Mouse (Mus musculus): ENCODE measurements around the gene Cab39l. TPM values are rescaled to one million over a fixed set of nuclear protein-coding genes. Genes with fewer than 3 reads are reported as not detected.

Gene Cab39l
- total and polyA plus RNA-seq, 3 experiments: 19.9 to 49.2 (median 33.1) TPM

DNA sequence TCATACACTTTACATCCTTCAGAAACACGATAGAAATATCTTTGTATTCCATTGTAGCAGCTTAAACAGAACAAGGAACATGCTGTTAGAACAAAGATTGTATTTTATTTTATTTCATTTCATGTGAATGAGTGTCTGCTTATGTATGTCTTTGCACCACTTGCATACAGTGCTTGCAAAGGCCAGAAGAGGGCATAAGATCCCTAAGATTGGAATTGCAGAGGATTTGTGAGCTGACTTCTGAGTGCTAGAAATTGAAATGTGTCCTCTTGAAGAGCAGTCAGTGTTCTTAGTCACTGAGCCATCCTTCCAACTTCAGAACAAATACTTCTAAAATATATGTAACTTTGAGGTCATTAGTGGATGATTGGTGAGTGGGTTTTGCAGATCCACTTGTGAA is 27.0 kb downstream of the Cab39l start:
- Histone ChIP-seq H3K4me3 (replicated peaks in 1 of 3; ENCODE audit: low read depth in 2 of 3, low read length in 2 of 3, poor library complexity in 1 of 3) (no peak overlapping the region), H3K4me1 (ENCODE audit: control insufficient read depth in 1 of 2, insufficient read depth in 2 of 2) (peaks cover 0 to 17% of the 10 kb centered on the region in 2 experiments; a peak in 2 of 4 replicates), H3K27me3 (replicated peaks) (no peaks in the 10 kb centered on the region), H3K79me2 (replicated peaks; ENCODE audit: control insufficient read depth, extremely low read depth, insufficient read depth, poor library complexity, severe bottlenecking) (no peaks in the 10 kb centered on the region), H3K27ac (ENCODE audit: insufficient read depth, low read depth) (no peak overlapping the region), H3K9me3 (replicated peaks; ENCODE audit: low read length) (no peaks in the 10 kb centered on the region), H3K4me2 (ENCODE audit: insufficient read depth, low read depth, poor library complexity, severe bottlenecking) (no peak overlapping the region), H3K36me3 (replicated peaks in 1 of 2; ENCODE audit: control insufficient read depth in 1 of 2, insufficient read depth in 1 of 2, low read length in 1 of 2) (peaks cover 2 to 39% of the 10 kb centered on the region in 2 experiments), H3K9ac (ENCODE audit: insufficient read depth, low read depth) (no peak overlapping the region)
- TF ChIP-seq RAD21 (IDR thresholded peaks at IDR 0.05; ENCODE audit: low read depth, low read length): peak; percentile 63
- no peak for TF ChIP-seq MAZ (IDR thresholded peaks at IDR 0.05; ENCODE audit: low read depth, low read length)
- no peak for TF ChIP-seq NELFE (IDR thresholded peaks at IDR 0.05; ENCODE audit: low read depth, low read length)
- TF ChIP-seq CTCF (conservative IDR thresholded peaks at IDR 0.05 in 1 of 2, IDR thresholded peaks at IDR 0.05 in 1 of 2; ENCODE audit: low read depth in 2 of 2, low read length in 2 of 2): peak in 1 of 2 experiments; percentile 65; a peak in 2 of 4 replicates
- no peak for TF ChIP-seq CHD1 (IDR thresholded peaks at IDR 0.05; ENCODE audit: low read depth, low read length)
- TF ChIP-seq SMC3 (IDR thresholded peaks at IDR 0.05; ENCODE audit: low read depth, low read length): peak; percentile 67
- dilution Hi-C loops (cut with MboI; ENCODE audit: extremely low pct_ligation_motif_present, extremely low pct_unique_long_range_greater_than_20kb, low sequenced_read_pairs): no loop called here
- in situ Hi-C loops (cut with MboI; ENCODE audit: low pct_ligation_motif_present, low pct_unique_long_range_greater_than_20kb, low sequenced_read_pairs): loop anchor here (10.0 kb wide), 2 partner anchors 87 to 137 kb away; no protein-coding TSS in a partner anchor
- peak; percentile 39 for DNase-seq (ENCODE audit: extremely low read depth)

GRCm38 (mm10) chr14:59470781-59471180 is 30.0 kb downstream of the Cab39l start:
- in situ Hi-C loops (cut with MboI; ENCODE audit: low pct_ligation_motif_present, low pct_unique_long_range_greater_than_20kb, low sequenced_read_pairs) (no loop called here), dilution Hi-C loops (cut with MboI; ENCODE audit: extremely low pct_ligation_motif_present, extremely low pct_unique_long_range_greater_than_20kb, low sequenced_read_pairs) (no loop called here)
- Histone ChIP-seq H3K4me3 (replicated peaks in 1 of 3; ENCODE audit: low read depth in 2 of 3, low read length in 2 of 3, poor library complexity in 1 of 3) (no peak overlapping the region), H3K4me1 (ENCODE audit: control insufficient read depth in 1 of 2, insufficient read depth in 2 of 2) (peaks cover 0 to 14% of the 10 kb centered on the region in 2 experiments; a peak in 2 of 4 replicates), H3K4me2 (ENCODE audit: insufficient read depth, low read depth, poor library complexity, severe bottlenecking) (no peak overlapping the region), H3K27me3 (replicated peaks) (no peaks in the 10 kb centered on the region), H3K9me3 (replicated peaks; ENCODE audit: low read length) (no peaks in the 10 kb centered on the region), H3K9ac (ENCODE audit: insufficient read depth, low read depth) (no peak overlapping the region), H3K36me3 (replicated peaks in 1 of 2; ENCODE audit: control insufficient read depth in 1 of 2, insufficient read depth in 1 of 2, low read length in 1 of 2) (peaks cover 0 to 29% of the 10 kb centered on the region in 2 experiments), H3K27ac (ENCODE audit: insufficient read depth, low read depth) (no peak overlapping the region), H3K79me2 (replicated peaks; ENCODE audit: control insufficient read depth, extremely low read depth, insufficient read depth, poor library complexity, severe bottlenecking) (no peaks in the 10 kb centered on the region)
- no peak for TF ChIP-seq POLR2AphosphoS2 (IDR thresholded peaks at IDR 0.05; ENCODE audit: low read depth, low read length)
- no peak for TF ChIP-seq RCOR1 (conservative IDR thresholded peaks at IDR 0.05; ENCODE audit: low read depth, low read length)
- TF ChIP-seq CHD2 (IDR thresholded peaks at IDR 0.05; ENCODE audit: low read length): no peak
- TF ChIP-seq ZMIZ1 (IDR thresholded peaks at IDR 0.05; ENCODE audit: low read depth, low read length): no peak
- no peak for TF ChIP-seq ZKSCAN1 (IDR thresholded peaks at IDR 0.05; ENCODE audit: borderline replicate concordance, low read depth, low read length)
- no peak for TF ChIP-seq NELFE (IDR thresholded peaks at IDR 0.05; ENCODE audit: low read depth, low read length)
- TF ChIP-seq TBP (conservative IDR thresholded peaks at IDR 0.05; ENCODE audit: low read depth, low read length): no peak
- no peak for DNase-seq (ENCODE audit: extremely low read depth)

GRCm38 (mm10) chr14:59478699-59479098 is 37.9 kb downstream of the Cab39l start:
- Histone ChIP-seq H3K9me3 (replicated peaks; ENCODE audit: low read length) (no peaks in the 10 kb centered on the region), H3K4me3 (replicated peaks in 1 of 3; ENCODE audit: low read depth in 2 of 3, low read length in 2 of 3, poor library complexity in 1 of 3) (no peak overlapping the region), H3K9ac (ENCODE audit: insufficient read depth, low read depth) (no peak overlapping the region), H3K79me2 (replicated peaks; ENCODE audit: control insufficient read depth, extremely low read depth, insufficient read depth, poor library complexity, severe bottlenecking) (no peaks in the 10 kb centered on the region), H3K27ac (ENCODE audit: insufficient read depth, low read depth) (no peak overlapping the region), H3K4me1 (ENCODE audit: control insufficient read depth in 1 of 2, insufficient read depth in 2 of 2) (peaks cover 0 to 6% of the 10 kb centered on the region in 2 experiments; a peak in 1 of 4 replicates), H3K4me2 (ENCODE audit: insufficient read depth, low read depth, poor library complexity, severe bottlenecking) (no peak overlapping the region), H3K27me3 (replicated peaks) (no peaks in the 10 kb centered on the region), H3K36me3 (replicated peaks in 1 of 2; ENCODE audit: control insufficient read depth in 1 of 2, insufficient read depth in 1 of 2, low read length in 1 of 2) (peaks cover 0 to 14% of the 10 kb centered on the region in 2 experiments)
- DNase-seq (ENCODE audit: extremely low read depth): no peak
- no peak for TF ChIP-seq MYC (IDR thresholded peaks at IDR 0.05; ENCODE audit: low read depth, low read length)
- no peak for TF ChIP-seq ELF1 (IDR thresholded peaks at IDR 0.05; ENCODE audit: low read depth, low read length)
- TF ChIP-seq TCF12 (IDR thresholded peaks at IDR 0.05; ENCODE audit: low read depth, low read length): no peak
- TF ChIP-seq ETS1 (conservative IDR thresholded peaks at IDR 0.05; ENCODE audit: low read depth, low read length): no peak
- no peak for TF ChIP-seq MAX (IDR thresholded peaks at IDR 0.05; ENCODE audit: low read length)
- TF ChIP-seq USF2 (conservative IDR thresholded peaks at IDR 0.05; ENCODE audit: low read depth, low read length): no peak
- TF ChIP-seq CHD1 (IDR thresholded peaks at IDR 0.05; ENCODE audit: low read depth, low read length): no peak
- no peak for TF ChIP-seq JUN (IDR thresholded peaks at IDR 0.05; ENCODE audit: insufficient read depth, low read depth, low read length)
- TF ChIP-seq MAZ (IDR thresholded peaks at IDR 0.05; ENCODE audit: low read depth, low read length): no peak
- TF ChIP-seq NRF1 (IDR thresholded peaks at IDR 0.05; ENCODE audit: low read depth, low read length): no peak
- TF ChIP-seq SMC3 (IDR thresholded peaks at IDR 0.05; ENCODE audit: low read depth, low read length): no peak
- TF ChIP-seq MAFK (IDR thresholded peaks at IDR 0.05; ENCODE audit: insufficient replicate concordance, low read length): no peak
- TF ChIP-seq TBP (conservative IDR thresholded peaks at IDR 0.05; ENCODE audit: low read depth, low read length): no peak
- no peak for TF ChIP-seq KAT2A (IDR thresholded peaks at IDR 0.05; ENCODE audit: insufficient replicate concordance, low read length)
- no peak for TF ChIP-seq EP300 (IDR thresholded peaks at IDR 0.05; ENCODE audit: low read length)
- no peak for TF ChIP-seq IRF4 (IDR thresholded peaks at IDR 0.05; ENCODE audit: low read depth, low read length)
- TF ChIP-seq UBTF (IDR thresholded peaks at IDR 0.05; ENCODE audit: low read depth, low read length): no peak
- in situ Hi-C loops (cut with MboI; ENCODE audit: low pct_ligation_motif_present, low pct_unique_long_range_greater_than_20kb, low sequenced_read_pairs) (no loop called here), dilution Hi-C loops (cut with MboI; ENCODE audit: extremely low pct_ligation_motif_present, extremely low pct_unique_long_range_greater_than_20kb, low sequenced_read_pairs) (no loop called here)
